Mouse (Mus musculus): Measurements from ENCODE around the gene Pofut2. TPM values are rescaled to one million over a fixed set of nuclear protein-coding genes. Genes with fewer than 3 reads are reported as not detected.

Gene Pofut2
- total and polyA plus RNA-seq, 3 experiments, result 20.3 to 24.5 TPM; not detected in 1

GRCm38 (mm10) chr10:77300934-77301297 lies 41.9 kb downstream of the Pofut2 start:
- peaks cover 0 to 21% of the 10 kb centered on the region in 2 experiments; a peak in 2 of 4 replicates for H3K36me3 ChIP-seq (ENCODE audit: control insufficient read depth in 1 of 2, insufficient read depth in 2 of 2, low read length in 2 of 2)
- TF ChIP-seq ZNF384 (IDR thresholded peaks at IDR 0.05; ENCODE audit: low read depth, low read length) (no peak), ETS1 (IDR thresholded peaks at IDR 0.05; ENCODE audit: low read depth, low read length) (peak; percentile 27; the same call in 1 of the 2 replicates), TCF12 (IDR thresholded peaks at IDR 0.05; ENCODE audit: low read depth, low read length) (peak; percentile 60), SIN3A (IDR thresholded peaks at IDR 0.05; ENCODE audit: low read length) (0 out of 2 replicates have a peak, but pooled peaks have one; percentile 4), NRF1 (IDR thresholded peaks at IDR 0.05; ENCODE audit: insufficient read depth, low read depth, low read length, poor library complexity, severe bottlenecking) (no peak)
- no peak overlapping the region for H3K27ac ChIP-seq (ENCODE audit: control insufficient read depth, low read depth, low read length)
- peaks cover 13 to 29% of the 10 kb centered on the region in 2 experiments for H3K4me1 ChIP-seq (ENCODE audit: control insufficient read depth in 1 of 2, insufficient read depth in 2 of 2, low read length in 2 of 2)
- no peaks in the 10 kb centered on the region for H3K79me2 ChIP-seq (ENCODE audit: control insufficient read depth, insufficient read depth, low read length, poor library complexity)
- no peaks in the 10 kb centered on the region for H3K9me3 ChIP-seq (replicated peaks; ENCODE audit: insufficient read depth, low read length)
- H3K27me3 ChIP-seq (ENCODE audit: control insufficient read depth in 1 of 2, insufficient read depth in 2 of 2, low read length in 2 of 2), result peaks cover 0 to 2% of the 10 kb centered on the region in 2 experiments; a peak in 1 of 4 replicates
- DNase-seq (ENCODE audit: low read depth, low spot score), result peak; percentile 66
- H3K4me3 ChIP-seq (ENCODE audit: control insufficient read depth in 1 of 2, insufficient read depth in 1 of 2, low read depth in 2 of 2, low read length in 2 of 2), result no peak overlapping the region
- no peak overlapping the region for H3K9ac ChIP-seq (ENCODE audit: control insufficient read depth, low read depth, low read length, poor library complexity, severe bottlenecking)

- no peak for DNase-seq (ENCODE audit: low read depth, low spot score)
- no peaks in the 10 kb centered on the region for H3K9me3 ChIP-seq (replicated peaks; ENCODE audit: insufficient read depth, low read length)
- H3K27me3 ChIP-seq (ENCODE audit: control insufficient read depth in 1 of 2, insufficient read depth in 2 of 2, low read length in 2 of 2), result peaks cover 2% of the 10 kb centered on the region in 2 experiments; a peak in 2 of 4 replicates
- peaks cover 7 to 18% of the 10 kb centered on the region in 2 experiments for H3K4me1 ChIP-seq (ENCODE audit: control insufficient read depth in 1 of 2, insufficient read depth in 2 of 2, low read length in 2 of 2)
- no peak overlapping the region for H3K27ac ChIP-seq (ENCODE audit: control insufficient read depth, low read depth, low read length)
- no peak overlapping the region for H3K9ac ChIP-seq (ENCODE audit: control insufficient read depth, low read depth, low read length, poor library complexity, severe bottlenecking)
- H3K4me3 ChIP-seq (ENCODE audit: control insufficient read depth in 1 of 2, insufficient read depth in 1 of 2, low read depth in 2 of 2, low read length in 2 of 2), result no peak overlapping the region
- peaks cover 0 to 11% of the 10 kb centered on the region in 2 experiments; a peak in 2 of 4 replicates for H3K36me3 ChIP-seq (ENCODE audit: control insufficient read depth in 1 of 2, insufficient read depth in 2 of 2, low read length in 2 of 2)
- TF ChIP-seq MEF2A (IDR thresholded peaks at IDR 0.05; ENCODE audit: extremely low read depth, insufficient replicate concordance, low read depth, low read length, poor library complexity, severe bottlenecking) (no peak), ZKSCAN1 (IDR thresholded peaks at IDR 0.05; ENCODE audit: low read depth, low read length) (no peak), MAZ (IDR thresholded peaks at IDR 0.05; ENCODE audit: low read depth, low read length) (no peak), HCFC1 (IDR thresholded peaks at IDR 0.05; ENCODE audit: low read depth, low read length) (no peak), USF2 (IDR thresholded peaks at IDR 0.05; ENCODE audit: borderline replicate concordance in 1 of 2, insufficient read depth in 1 of 2, low read depth in 1 of 2, low read length in 2 of 2) (no peak)
- no peaks in the 10 kb centered on the region for H3K79me2 ChIP-seq (ENCODE audit: control insufficient read depth, insufficient read depth, low read length, poor library complexity)
Observed at GRCm38 (mm10) chr10:77304362-77304761, 45.3 kb downstream of the Pofut2 start.

GRCm38 (mm10) chr10:77304840-77305533 lies 46.0 kb downstream of the Pofut2 start:
- Histone ChIP-seq H3K36me3 (ENCODE audit: control insufficient read depth in 1 of 2, insufficient read depth in 2 of 2, low read length in 2 of 2) (peaks cover 0 to 7% of the 10 kb centered on the region in 2 experiments; a peak in 2 of 4 replicates), H3K27ac (ENCODE audit: control insufficient read depth, low read depth, low read length) (no peak overlapping the region), H3K9me3 (replicated peaks; ENCODE audit: insufficient read depth, low read length) (no peaks in the 10 kb centered on the region), H3K4me1 (ENCODE audit: control insufficient read depth in 1 of 2, insufficient read depth in 2 of 2, low read length in 2 of 2) (peaks cover 2 to 12% of the 10 kb centered on the region in 2 experiments), H3K9ac (ENCODE audit: control insufficient read depth, low read depth, low read length, poor library complexity, severe bottlenecking) (no peak overlapping the region), H3K27me3 (ENCODE audit: control insufficient read depth in 1 of 2, insufficient read depth in 2 of 2, low read length in 2 of 2) (peaks cover 2% of the 10 kb centered on the region in 2 experiments; a peak in 2 of 4 replicates), H3K79me2 (ENCODE audit: control insufficient read depth, insufficient read depth, low read length, poor library complexity) (no peaks in the 10 kb centered on the region), H3K4me3 (ENCODE audit: control insufficient read depth in 1 of 2, insufficient read depth in 1 of 2, low read depth in 2 of 2, low read length in 2 of 2) (no peak overlapping the region)
- DNase-seq (ENCODE audit: low read depth, low spot score), result no peak
- TF ChIP-seq GABPA (IDR thresholded peaks at IDR 0.05; ENCODE audit: low read depth, low read length), result no peak
- TF ChIP-seq MAFK (IDR thresholded peaks at IDR 0.05; ENCODE audit: borderline replicate concordance, low read depth, low read length), result no peak
- no peak for TF ChIP-seq POLR2AphosphoS5 (IDR thresholded peaks at IDR 0.05; ENCODE audit: borderline replicate concordance, low read depth, low read length)
- TF ChIP-seq JUND (IDR thresholded peaks at IDR 0.05; ENCODE audit: low read depth, low read length), result no peak
- TF ChIP-seq MYC (IDR thresholded peaks at IDR 0.05; ENCODE audit: low read depth, low read length), result no peak
- no peak for TF ChIP-seq EP300 (IDR thresholded peaks at IDR 0.05; ENCODE audit: low read depth in 1 of 2, low read length in 2 of 2)
- TF ChIP-seq NRF1 (IDR thresholded peaks at IDR 0.05; ENCODE audit: insufficient read depth, low read depth, low read length, poor library complexity, severe bottlenecking), result no peak
- no peak for TF ChIP-seq TCF12 (IDR thresholded peaks at IDR 0.05; ENCODE audit: low read depth, low read length)
- TF ChIP-seq CHD1 (IDR thresholded peaks at IDR 0.05; ENCODE audit: low read depth, low read length), result no peak
- TF ChIP-seq MXI1 (IDR thresholded peaks at IDR 0.05; ENCODE audit: low read depth, low read length), result no peak
- no peak for TF ChIP-seq USF1 (IDR thresholded peaks at IDR 0.05; ENCODE audit: low read depth, low read length)
- no peak for TF ChIP-seq POLR2A (IDR thresholded peaks at IDR 0.05; ENCODE audit: control insufficient read depth in 1 of 2, insufficient read depth in 1 of 2, low read depth in 1 of 2, low read length in 2 of 2, poor library complexity in 1 of 2)
- no peak for TF ChIP-seq ETS1 (IDR thresholded peaks at IDR 0.05; ENCODE audit: low read depth, low read length)
- no peak for TF ChIP-seq CTCF (IDR thresholded peaks at IDR 0.05 in 2 of 3, conservative IDR thresholded peaks at IDR 0.05 in 1 of 3; ENCODE audit: control insufficient read depth in 1 of 3, insufficient read depth in 1 of 3, low read depth in 2 of 3, low read length in 3 of 3, poor library complexity in 1 of 3, severe bottlenecking in 1 of 3)
- no peak for TF ChIP-seq SMC3 (IDR thresholded peaks at IDR 0.05; ENCODE audit: low read depth, low read length)
